Mouse (Mus musculus) brain, embryonic 14.5 days (tissue): ENCODE results near the gene Arhgap36. TPM values are rescaled to one million over a fixed set of nuclear protein-coding genes. Genes with fewer than 3 reads are reported as not detected.

ENCODE experiments used
- DNase-seq: peaks from one replicate; pipeline ENCODE4 v3.0.0-alpha.2; 2011; ENCODE audit warnings: low read depth
- CTCF ChIP-seq: fragments of 200-500 bp; IDR thresholded peaks from 2 replicates; pipeline ENCODE4 v1.5.1; 2012; ENCODE audit warnings: inconsistent platforms, mild to moderate bottlenecking, moderate library complexity, borderline replicate concordance; ENCODE audit not compliant: insufficient read depth, insufficient read length; ENCODE audit errors: extremely low read depth
- POLR2A ChIP-seq: fragments of 200-500 bp; IDR thresholded peaks from 2 replicates; pipeline ENCODE4 v1.6.1; 2012; ENCODE audit warnings: mild to moderate bottlenecking, inconsistent platforms, borderline replicate concordance; ENCODE audit not compliant: poor library complexity, insufficient read depth, insufficient read length, severe bottlenecking; ENCODE audit errors: extremely low read depth
- polyA plus RNA-seq: library from polyadenylated mRNA; depleted of rRNA; stranded (reverse); fragments of >200 nt; gene quantifications from 2 replicates; pipeline ENCODE4 v1.2.3, GENCODE M21; 2012; rRNA removed

Arhgap36 gene
- 1.5 and 3.2 TPM in 2 replicates for polyA plus RNA-seq

DNA sequence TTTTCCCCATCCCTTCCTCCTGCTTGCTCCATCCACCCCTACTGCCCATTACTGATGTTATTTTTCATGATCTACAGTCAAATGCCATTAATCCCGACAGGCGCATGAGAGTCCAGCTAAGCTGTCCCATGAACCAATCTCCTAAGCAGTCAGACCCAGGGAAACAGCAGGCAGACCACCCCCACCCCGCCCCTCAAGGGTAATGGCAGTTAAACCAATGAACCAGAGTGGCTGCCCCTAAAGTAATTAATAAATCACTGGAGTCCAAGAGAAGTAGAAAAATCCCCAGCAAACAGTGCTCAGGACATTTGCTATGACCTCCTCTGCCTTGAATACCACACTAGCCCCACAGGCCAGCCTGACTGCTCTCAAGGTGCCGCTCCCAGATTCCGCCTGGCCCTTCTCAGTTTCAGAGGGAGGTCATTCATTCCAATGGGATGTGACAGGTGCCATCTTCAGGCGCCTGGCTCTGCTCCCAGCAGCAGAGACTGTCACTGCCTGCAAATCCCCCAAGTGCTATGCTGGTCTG is at the start of gene Arhgap36:
TSS of gene Arhgap36 (plus strand) at position 504 of the 529 bp plus-strand sequence.
- TF ChIP-seq POLR2A (no peak), CTCF (no peak)
- no peak for DNase-seq

GRCm38 (mm10) chrX:49457781-49458180 is 6.0 kb upstream of the Arhgap36 start:
- no peak for DNase-seq
- TF ChIP-seq CTCF (no peak), POLR2A (no peak)

- DNase-seq: peak; percentile 31
- TF ChIP-seq CTCF: no peak
- TF ChIP-seq POLR2A: no peak
These were observed 6.7 kb downstream of the Arhgap36 start for GRCm38 (mm10) chrX:49470287-49471054.

DNA sequence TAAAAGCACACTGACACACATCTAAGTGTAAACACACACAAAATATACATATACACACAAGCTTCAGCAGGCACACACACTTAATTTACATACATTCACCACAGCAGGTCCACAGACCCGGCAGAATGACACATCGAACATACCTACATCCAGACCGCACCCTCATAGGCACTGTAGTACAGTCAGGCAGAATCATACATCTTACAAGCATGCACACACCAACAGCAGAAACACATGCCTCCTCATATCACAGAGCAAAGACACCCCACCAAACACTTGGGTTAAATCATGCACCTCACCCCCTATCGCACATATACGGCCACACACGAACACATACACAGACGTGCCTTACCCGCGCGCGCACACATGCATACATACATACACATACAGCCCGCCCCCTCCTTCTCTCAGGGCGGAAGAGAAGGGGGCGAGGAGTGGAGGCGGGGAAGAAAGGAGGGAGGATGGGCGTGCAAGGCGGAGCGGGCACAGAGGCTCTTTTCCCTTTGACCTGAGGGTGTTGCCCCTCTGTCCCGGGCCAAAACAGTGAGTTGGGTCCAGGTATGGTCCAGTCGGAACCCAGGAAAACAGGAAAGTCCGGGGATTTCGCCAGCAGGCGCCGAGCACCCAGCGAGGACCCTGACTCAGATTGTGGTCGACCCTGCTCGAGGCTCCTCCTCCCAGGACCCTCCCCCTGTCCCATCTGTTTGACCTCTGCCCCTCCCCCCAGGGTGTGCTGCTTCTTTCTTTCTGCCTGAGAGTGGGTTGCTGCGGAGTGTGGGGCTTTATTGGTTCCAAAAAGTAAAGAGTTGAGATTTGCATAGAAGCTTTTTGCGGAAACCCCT is 16.4 kb downstream of the Arhgap36 start:
- peak; percentile 61 for DNase-seq
- TF ChIP-seq CTCF: no peak
- TF ChIP-seq POLR2A: no peak

DNA sequence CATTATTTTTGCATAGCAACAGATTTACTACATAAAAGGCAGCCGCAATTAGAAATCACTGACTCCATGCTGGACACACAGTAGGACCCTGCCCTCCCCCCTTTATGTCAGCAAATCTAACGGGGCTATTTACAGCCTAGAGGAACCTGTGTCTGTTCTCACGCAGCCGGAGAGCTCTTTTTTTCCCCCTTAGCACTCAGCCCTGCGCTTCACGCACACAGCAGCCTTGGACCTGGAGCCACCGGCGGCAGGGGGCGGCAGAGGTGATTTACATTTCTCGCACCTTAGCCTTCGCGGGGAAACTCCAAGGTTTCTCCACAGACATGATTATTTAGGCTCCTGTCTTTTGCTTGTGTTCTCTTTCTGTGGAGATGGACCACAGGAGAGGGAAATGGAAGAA is 17.1 kb downstream of the Arhgap36 start:
- DNase-seq: peak; percentile 53
- TF ChIP-seq POLR2A (no peak), CTCF (peak; percentile 38; the same call in 1 of the 2 replicates)

GRCm38 (mm10) chrX:49489141-49489540 is 25.4 kb downstream of the Arhgap36 start:
- DNase-seq: no peak
- TF ChIP-seq POLR2A: no peak
- no peak for TF ChIP-seq CTCF

DNA sequence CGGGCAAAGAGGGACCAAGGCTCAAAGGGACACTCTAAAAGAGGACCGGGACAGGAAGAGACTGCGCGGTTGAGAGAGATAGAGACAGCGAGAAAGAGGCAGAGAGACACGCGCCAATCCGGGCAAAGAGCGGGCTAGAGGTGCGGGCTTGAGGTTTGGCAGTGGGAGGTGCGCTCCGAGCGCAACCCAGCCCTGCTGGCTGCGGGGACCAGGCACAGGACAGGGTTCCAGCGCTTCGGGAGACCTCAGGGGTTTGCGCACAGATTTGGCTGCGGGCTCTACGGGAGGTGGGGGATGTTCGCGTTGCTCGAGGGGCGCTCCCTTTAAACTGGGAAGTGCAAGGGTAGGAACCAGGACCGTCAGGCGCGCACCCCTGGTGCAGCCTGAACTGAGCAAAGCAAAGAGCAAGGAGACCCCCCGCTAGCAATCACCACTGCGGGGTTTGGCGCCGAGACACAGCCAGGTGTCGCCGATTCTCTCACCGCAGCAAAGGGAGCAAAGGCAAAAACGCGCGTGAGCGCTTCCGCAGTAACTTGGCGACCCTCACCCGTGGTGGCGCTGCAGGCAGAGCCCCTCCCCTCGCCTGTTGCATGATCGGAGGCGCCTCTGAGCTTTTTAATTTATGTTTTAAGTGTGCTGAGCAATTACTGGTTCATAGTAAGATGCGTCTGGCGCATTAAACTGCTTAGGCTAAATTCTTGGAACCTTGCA is 30.1 kb downstream of the Arhgap36 start:
- peak; percentile 40 for DNase-seq
- TF ChIP-seq POLR2A (no peak), CTCF (no peak)

Other genes with a start within 250 kb of the Arhgap36 start
- gene Enox2, start 175.7 kb upstream of the Arhgap36 start, polyA plus RNA-seq: 8.9 and 9.3 TPM in 2 replicates
- not detected in 2 replicates for gene Olfr1320, start 208.4 kb downstream of the Arhgap36 start, polyA plus RNA-seq